Mouse (Mus musculus) megakaryocyte-erythroid progenitor cell, adult 5-6 weeks (primary cell): Measurements from ENCODE around the gene Serpinb9f. TPM values are rescaled to one million over a fixed set of nuclear protein-coding genes. Genes with fewer than 3 reads are reported as not detected.
"Not testable (repeated sequence)": the region's sequence is repeated elsewhere in the genome, so short reads cannot be mapped to it uniquely, and the experiment has no call there.

ENCODE experiments used
- ATAC-seq: replicated peaks from 2 replicates; pipeline ENCODE4 v1.8.0; 2016; ENCODE audit warnings: mild to moderate bottlenecking, inconsistent platforms; ENCODE audit not compliant: severe bottlenecking, poor library complexity, low FRiP score, low TSS enrichment
- total RNA-seq, 2 experiments: library from RNA; stranded (forward) in 1 of 2; stranded (reverse) in 1 of 2; fragments of 200-1000, 215-1000 nt in 1 of 2; fragments of >200 nt in 1 of 2; fragmentation: Nextera tagmentation in 1 of 2; gene quantifications; 2 replicates each; pipeline ENCODE4 v1.2.3; 2014 to 2017

The Serpinb9f gene
- total RNA-seq (2014; fragmentation: Nextera tagmentation) (not detected in 2 replicates), total RNA-seq (2017) (not detected in 2 replicates)

DNA sequence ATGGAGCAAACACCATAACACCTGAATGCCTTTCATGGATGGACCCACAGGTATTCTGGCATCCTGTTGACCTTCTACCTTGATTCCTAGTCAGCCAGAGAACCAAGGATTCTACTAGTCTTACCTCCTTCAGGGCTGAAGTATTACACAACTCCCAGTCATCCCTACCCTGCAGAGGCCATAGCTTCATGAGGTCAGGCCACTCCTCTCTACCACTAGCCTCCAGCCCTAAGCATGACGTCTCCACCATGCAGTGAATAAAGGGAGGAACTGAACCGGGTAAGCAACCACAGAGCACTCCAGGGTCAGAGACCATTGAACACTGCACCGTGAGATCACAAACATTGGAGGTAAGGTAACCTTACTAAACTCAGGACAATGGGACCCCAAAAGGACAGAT is at the start of gene Serpinb9f:
Gene Serpinb9f, plus strand, starts transcription at position 301 of the 400 bp plus-strand sequence.
- ATAC-seq = not testable (repeated sequence)

DNA sequence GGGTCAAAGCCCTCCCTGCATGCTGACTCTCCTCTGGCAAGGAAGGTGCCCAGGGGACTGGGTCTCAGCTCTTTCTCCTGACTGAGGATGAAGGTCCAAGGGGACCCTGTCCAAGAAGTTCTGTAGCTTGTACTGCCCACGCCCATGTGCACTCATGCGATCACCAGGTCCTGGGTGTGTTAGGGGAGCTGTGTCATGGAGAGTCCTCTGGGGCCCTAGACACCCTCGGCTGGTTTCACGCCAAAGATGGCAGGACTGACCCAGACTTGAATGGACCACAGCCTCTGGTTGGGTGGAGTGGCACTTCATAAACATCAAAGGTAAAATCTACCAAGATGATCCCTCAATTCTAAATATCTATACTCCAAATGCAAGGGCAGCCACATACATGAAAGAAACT is 15.2 kb upstream of the Serpinb9f start:
- not testable (repeated sequence) for ATAC-seq

GRCm38 (mm10) chr13:33356666-33357065 is 32.8 kb downstream of the Serpinb9f start:
- not testable (repeated sequence) for ATAC-seq

Other genes with a start within 250 kb of the Serpinb9f start
- not detected in 2 replicates for gene Serpinb1b, start 245.5 kb upstream of the Serpinb9f start, total RNA-seq (2014; fragmentation: Nextera tagmentation)
- not detected in 2 replicates for gene Serpinb1b, start 245.5 kb upstream of the Serpinb9f start, total RNA-seq (2017)
- not detected in 2 replicates for gene Serpinb9c, start 164.3 kb upstream of the Serpinb9f start, total RNA-seq (2014; fragmentation: Nextera tagmentation)
- gene Serpinb9c, start 164.3 kb upstream of the Serpinb9f start, total RNA-seq (2017) = not detected in 2 replicates
- gene Serpinb9d, start 131.1 kb upstream of the Serpinb9f start, total RNA-seq (2014; fragmentation: Nextera tagmentation) = not detected in 2 replicates
- gene Serpinb9d, start 131.1 kb upstream of the Serpinb9f start, total RNA-seq (2017) = not detected in 2 replicates
- gene Serpinb9e, start 74.5 kb upstream of the Serpinb9f start, total RNA-seq (2014; fragmentation: Nextera tagmentation) = not detected in 2 replicates
- not detected in 2 replicates for gene Serpinb9e, start 74.5 kb upstream of the Serpinb9f start, total RNA-seq (2017)
- gene Gm11397, start 71.7 kb downstream of the Serpinb9f start, total RNA-seq (2014; fragmentation: Nextera tagmentation) = not detected in 2 replicates
- gene Gm11397, start 71.7 kb downstream of the Serpinb9f start, total RNA-seq (2017) = not detected in 2 replicates
- gene Serpinb9g, start 160.7 kb downstream of the Serpinb9f start, total RNA-seq (2014; fragmentation: Nextera tagmentation) = not detected in 2 replicates
- not detected in 2 replicates for gene Serpinb9g, start 160.7 kb downstream of the Serpinb9f start, total RNA-seq (2017)